Mouse (Mus musculus): ENCODE measurements around the gene Pdzk1ip1.

DNA sequence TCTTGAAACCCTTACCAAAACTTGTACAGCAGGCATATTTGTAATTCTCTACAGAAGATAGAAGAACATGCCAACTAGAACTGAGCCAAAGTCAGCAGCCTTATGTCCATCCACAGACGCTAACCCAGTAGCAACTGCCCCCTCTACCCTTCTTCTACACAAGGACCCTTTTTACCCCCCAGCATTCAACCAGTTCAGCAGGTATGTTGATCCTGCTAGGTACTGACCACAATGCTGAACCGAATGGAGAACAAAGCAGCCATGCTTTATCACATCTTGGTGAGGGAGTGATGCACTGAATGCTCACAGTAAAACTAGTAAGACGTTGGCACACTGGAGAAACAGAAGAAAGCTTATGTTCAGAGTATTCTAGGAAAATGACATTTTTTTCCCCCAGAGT lies 42.9 kb upstream of the Pdzk1ip1 start:
- TF ChIP-seq MAFK (IDR thresholded peaks at IDR 0.05; ENCODE audit: insufficient read depth, low read depth, low read length) (no peak), ZNF384 (IDR thresholded peaks at IDR 0.05; ENCODE audit: low read depth, low read length) (no peak), CHD2 (IDR thresholded peaks at IDR 0.05; ENCODE audit: low read depth, low read length) (no peak), ZC3H11A (IDR thresholded peaks at IDR 0.05; ENCODE audit: borderline replicate concordance, low read depth, low read length) (no peak)

Measured in ES-E14 (cell line).